Mouse (Mus musculus) ES-Bruce4 (cell line): ENCODE results near the gene Ceacam2.
"Not testable (repeated sequence)": the region's sequence is repeated elsewhere in the genome, so short reads cannot be mapped to it uniquely, and the experiment has no call there.

Experiments
- CTCF ChIP-seq: IDR thresholded peaks from one replicate; pipeline ENCODE4 v1.8.1; 2011; ENCODE audit warnings: low read depth, low read length
- POLR2A ChIP-seq: IDR thresholded peaks from one replicate; pipeline ENCODE4 v1.8.1; 2011; ENCODE audit warnings: low read length; ENCODE audit not compliant: insufficient read depth

DNA sequence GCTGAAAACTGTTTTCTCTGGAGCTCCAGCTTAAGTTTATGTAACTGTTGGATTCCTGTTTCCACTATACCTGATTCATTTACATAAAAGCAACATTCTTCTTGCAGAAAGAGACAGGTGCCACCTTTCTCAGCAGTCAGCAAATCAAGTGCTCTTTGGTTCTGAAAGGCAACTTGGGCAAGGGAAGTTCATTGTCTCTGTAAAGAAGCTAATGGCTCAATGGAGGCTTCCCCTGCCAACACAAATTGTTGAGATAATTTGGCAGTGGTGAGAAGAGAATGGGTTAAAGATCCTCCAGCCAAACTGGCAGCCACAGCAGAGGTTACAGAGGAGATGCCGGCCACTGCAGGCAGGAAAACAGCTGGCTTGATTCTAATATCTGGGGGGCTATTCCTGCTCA, 49.0 kb downstream of the Ceacam2 start:
- TF ChIP-seq CTCF, POLR2A: not testable (repeated sequence)
